Mouse (Mus musculus) olfactory bulb, adult 2 months (tissue): ENCODE results near the gene Comt. TPM values are rescaled to one million over a fixed set of nuclear protein-coding genes. Genes with fewer than 3 reads are reported as not detected.

Experiments
- H3K27ac ChIP-seq: fragments of 200-500 bp; 2 replicates; pipeline ENCODE4 v1.5.1; 2012; ENCODE audit warnings: low read depth, low read length; ENCODE audit not compliant: insufficient read depth
- H3K4me1 ChIP-seq: fragments of 200-500 bp; 2 replicates; pipeline ENCODE4 v1.6.1; 2012; ENCODE audit warnings: low read length; ENCODE audit not compliant: control insufficient read depth, insufficient read depth
- H3K4me3 ChIP-seq: fragments of 200-500 bp; 2 replicates; pipeline ENCODE4 v1.5.1; 2012; ENCODE audit warnings: mild to moderate bottlenecking, low read depth, low read length, moderate library complexity; ENCODE audit not compliant: insufficient read depth
- CTCF ChIP-seq: fragments of 200-500 bp; IDR thresholded peaks from 2 replicates; pipeline ENCODE4 v1.5.1; 2012; ENCODE audit warnings: low read depth, mild to moderate bottlenecking, low read length, moderate library complexity; ENCODE audit not compliant: insufficient read depth
- POLR2A ChIP-seq: fragments of 200-500 bp; IDR thresholded peaks from 2 replicates; pipeline ENCODE4 v1.6.1; 2012; ENCODE audit warnings: mild to moderate bottlenecking, low read depth, low read length, moderate library complexity; ENCODE audit not compliant: insufficient read depth
- WGBS: fragments of 180-500 bp; shearing (Covaris S2); methylation state at CpG from one replicate; pipeline ENCODE4 v1.1.7; 2018; 5-methylcytosine and 5-hydroxymethylcytosine counted together
- polyA plus RNA-seq: library from polyadenylated mRNA; stranded (reverse); fragments of >200 nt; gene quantifications from 2 replicates; pipeline ENCODE4 v1.2.4, GENCODE M21; 2012; ENCODE audit warnings: low replicate concordance; ENCODE audit not compliant: missing spikeins, insufficient read depth, insufficient read length

The Comt gene
- polyA plus RNA-seq, 1 experiment, result not detected

GRCm38 (mm10) chr16:18426215-18426791 lies 349 bp downstream of the Comt start, which contains the start of gene Txnrd2:
Gene Txnrd2, plus strand, starts transcription at chr16:18426384.
- Histone ChIP-seq H3K4me3 (peak within 1 kb of the TSS; percentile 63), H3K4me1 (peaks cover 20% of the 10 kb centered on the region), H3K27ac (peak within 1 kb of the TSS; percentile 85)
- peak; percentile 10; the same call in 1 of the 2 replicates for TF ChIP-seq CTCF
- TF ChIP-seq POLR2A, result 0 out of 2 replicates have a peak, but pooled peaks have one; percentile 15
- WGBS, result under 1% methylated on average over 51 of the region's 52 CpGs

- Histone ChIP-seq H3K4me1 (peaks cover 22% of the 10 kb centered on the region), H3K4me3 (peak overlapping the region; percentile 63), H3K27ac (peak overlapping the region; percentile 85)
- 8% methylated on average over 10 of the region's 10 CpGs for WGBS
- TF ChIP-seq CTCF (no peak), POLR2A (no peak)
These were observed 1.0 kb downstream of the Comt start for GRCm38 (mm10) chr16:18425475-18426214.

- Histone ChIP-seq H3K4me3 (no peak overlapping the region), H3K4me1 (peaks cover 22% of the 10 kb centered on the region), H3K27ac (peak overlapping the region; percentile 31)
- WGBS, result 54% methylated on average over 11 of the region's 11 CpGs
- TF ChIP-seq POLR2A, result no peak
- no peak for TF ChIP-seq CTCF
These were observed 2.1 kb downstream of the Comt start for GRCm38 (mm10) chr16:18424364-18425045.

- Histone ChIP-seq H3K27ac (no peak overlapping the region), H3K4me1 (peaks cover 22% of the 10 kb centered on the region), H3K4me3 (no peak overlapping the region)
- TF ChIP-seq CTCF, result no peak
- TF ChIP-seq POLR2A, result no peak
- WGBS, result 82% methylated on average over 5 of the region's 5 CpGs
These were observed 2.8 kb downstream of the Comt start for GRCm38 (mm10) chr16:18423915-18424265.

DNA sequence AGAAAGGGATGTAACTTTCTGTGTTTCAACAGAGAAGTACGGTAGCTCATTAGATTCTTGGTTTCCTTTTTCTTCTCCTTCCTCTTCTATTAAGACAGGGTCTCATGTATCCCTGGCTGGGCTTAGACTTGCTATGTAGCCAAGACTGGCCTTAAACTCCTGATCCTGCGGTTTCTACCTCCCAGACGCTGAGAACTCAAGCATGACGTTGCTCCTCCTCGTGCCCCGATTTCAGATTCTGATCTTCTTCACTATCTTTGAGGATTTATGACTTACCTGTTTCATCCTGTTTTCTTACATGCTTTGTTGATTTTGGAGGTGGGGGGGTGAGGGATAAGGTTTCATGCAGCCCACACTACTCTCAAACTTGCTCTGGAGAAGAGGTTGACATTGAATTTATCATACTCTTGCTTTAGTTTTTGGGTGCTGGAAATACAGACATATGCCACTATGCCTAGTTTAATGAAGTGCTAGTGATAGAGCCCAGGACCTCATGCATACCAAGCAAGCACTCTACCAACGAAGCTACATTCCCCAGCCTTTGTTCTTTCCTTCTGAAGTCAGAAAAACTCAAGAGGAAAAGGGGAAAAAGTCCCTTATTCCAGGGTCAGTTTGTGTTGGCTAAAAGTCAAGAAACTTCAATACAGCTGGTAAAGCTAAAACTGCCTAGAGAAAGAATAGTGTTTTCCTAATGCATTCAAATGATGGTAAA lies 3.3 kb downstream of the Comt start:
- no peak overlapping the region for H3K27ac ChIP-seq
- peaks cover 22% of the 10 kb centered on the region for H3K4me1 ChIP-seq
- no peak for TF ChIP-seq CTCF
- TF ChIP-seq POLR2A, result no peak
- WGBS, result 87% methylated on average over 7 of the region's 7 CpGs
- no peak overlapping the region for H3K4me3 ChIP-seq

GRCm38 (mm10) chr16:18420571-18420970 lies 6.1 kb downstream of the Comt start:
- Histone ChIP-seq H3K4me1 (peaks cover 25% of the 10 kb centered on the region), H3K27ac (0 out of 2 replicates have a peak overlapping the region, but pooled peaks have one; percentile 10), H3K4me3 (no peak overlapping the region)
- TF ChIP-seq POLR2A (no peak), CTCF (no peak)
- WGBS, result 66% methylated on average over 3 of the region's 3 CpGs

GRCm38 (mm10) chr16:18419603-18420026 lies 7.0 kb downstream of the Comt start:
- no peak for TF ChIP-seq CTCF
- no peak for TF ChIP-seq POLR2A
- WGBS, result 53% methylated on average over 1 of the region's 1 CpGs
- Histone ChIP-seq H3K4me1 (peaks cover 18% of the 10 kb centered on the region), H3K4me3 (no peak overlapping the region), H3K27ac (no peak overlapping the region)

DNA sequence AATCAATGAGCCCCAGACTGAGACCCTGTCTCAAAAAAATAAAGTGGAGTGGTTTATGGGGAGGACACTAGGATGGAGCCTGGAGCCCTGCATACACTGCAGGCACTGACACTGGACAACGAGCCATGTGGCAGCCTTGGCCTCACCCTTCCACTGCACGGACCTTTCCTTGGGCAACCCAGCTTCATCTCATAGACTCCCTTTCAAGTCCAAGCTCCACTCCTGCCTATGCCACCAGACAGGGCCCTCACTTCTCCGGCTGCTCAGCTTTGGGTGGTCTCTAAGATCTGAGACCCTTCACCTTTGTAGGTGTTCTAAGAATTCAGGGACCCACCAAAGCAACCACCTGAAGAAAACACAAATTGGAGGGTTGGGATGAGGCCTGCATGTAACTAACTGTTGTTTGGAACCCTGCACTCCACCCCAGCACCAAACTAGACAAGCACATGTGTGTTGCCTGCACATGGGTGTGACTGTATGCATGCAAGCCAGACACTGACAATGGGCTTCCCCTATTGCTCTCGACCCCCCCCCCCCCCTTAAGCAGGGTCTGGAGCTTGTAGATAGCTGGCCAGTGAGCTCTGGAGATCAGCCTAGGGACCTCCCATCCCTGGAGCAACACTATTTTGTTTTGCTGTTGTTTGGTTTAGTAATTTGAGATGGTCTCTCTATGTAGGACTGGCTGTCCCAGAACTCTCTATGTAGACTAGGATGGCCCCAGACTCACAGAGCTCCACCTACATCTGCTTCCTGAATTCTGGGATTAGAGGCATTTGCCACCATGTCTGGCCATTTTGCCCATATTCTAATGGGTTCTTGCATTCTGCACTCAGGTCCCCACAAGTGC lies 7.7 kb downstream of the Comt start:
- TF ChIP-seq POLR2A (no peak), CTCF (no peak)
- no peak overlapping the region for H3K27ac ChIP-seq
- H3K4me1 ChIP-seq, result peaks cover 16% of the 10 kb centered on the region
- 84% methylated on average over 4 of the region's 4 CpGs for WGBS
- H3K4me3 ChIP-seq, result no peak overlapping the region
